Mouse (Mus musculus): Measurements from ENCODE around the gene Arntl. TPM values are rescaled to one million over a fixed set of nuclear protein-coding genes. Genes with fewer than 3 reads are reported as not detected.
A peak's percentile ranks its signal among the peaks of the same experiment; 100 is the strongest.
"Not testable (repeated sequence)": the region's sequence is repeated elsewhere in the genome, so short reads cannot be mapped to it uniquely, and the experiment has no call there.

The Arntl gene
- polyA plus RNA-seq, 1 experiment: 7.3 TPM

- Histone ChIP-seq H3K4me1 (ENCODE audit: control insufficient read depth, insufficient read depth, low read length) (peaks cover 31% of the 10 kb centered on the region), H3K4me3 (ENCODE audit: insufficient read depth, low read depth, low read length) (no peak overlapping the region), H3K27me3 (replicated peaks; ENCODE audit: control insufficient read depth, insufficient read depth, low read length) (no peaks in the 10 kb centered on the region), H3K36me3 (ENCODE audit: control insufficient read depth, insufficient read depth, low read length) (no peaks in the 10 kb centered on the region), H3K27ac (ENCODE audit: insufficient read depth, low read depth, low read length) (no peak overlapping the region; the same call in 1 of the 2 replicates)
- peak; percentile 84 for DNase-seq
- 32% methylated on average over 3 of the region's 3 CpGs for WGBS
- TF ChIP-seq POLR2A (IDR thresholded peaks at IDR 0.05; ENCODE audit: low read depth, low read length): no peak
- TF ChIP-seq CTCF (conservative IDR thresholded peaks at IDR 0.05; ENCODE audit: insufficient read depth, insufficient read length, low read depth, low read length): no peak
Measured at GRCm38 (mm10) chr7:113251001-113251400, 43.7 kb downstream of the Arntl start.

GRCm38 (mm10) chr7:113251554-113251953, 44.3 kb downstream of the Arntl start:
- no peak overlapping the region for H3K27ac ChIP-seq (ENCODE audit: insufficient read depth, low read depth, low read length)
- TF ChIP-seq POLR2A (IDR thresholded peaks at IDR 0.05; ENCODE audit: low read depth, low read length): no peak
- TF ChIP-seq CTCF (conservative IDR thresholded peaks at IDR 0.05; ENCODE audit: insufficient read depth, insufficient read length, low read depth, low read length): no peak
- peaks cover 31% of the 10 kb centered on the region for H3K4me1 ChIP-seq (ENCODE audit: control insufficient read depth, insufficient read depth, low read length)
- DNase-seq: no peak
- H3K4me3 ChIP-seq (ENCODE audit: insufficient read depth, low read depth, low read length): no peak overlapping the region
- no peaks in the 10 kb centered on the region for H3K36me3 ChIP-seq (ENCODE audit: control insufficient read depth, insufficient read depth, low read length)
- 59% methylated on average over 6 of the region's 6 CpGs for WGBS
- H3K27me3 ChIP-seq (replicated peaks; ENCODE audit: control insufficient read depth, insufficient read depth, low read length): no peaks in the 10 kb centered on the region

- Histone ChIP-seq H3K36me3 (ENCODE audit: control insufficient read depth, insufficient read depth, low read length) (no peaks in the 10 kb centered on the region), H3K27ac (ENCODE audit: insufficient read depth, low read depth, low read length) (no peak overlapping the region), H3K27me3 (replicated peaks; ENCODE audit: control insufficient read depth, insufficient read depth, low read length) (no peaks in the 10 kb centered on the region), H3K4me1 (ENCODE audit: control insufficient read depth, insufficient read depth, low read length) (peaks cover 30% of the 10 kb centered on the region), H3K4me3 (ENCODE audit: insufficient read depth, low read depth, low read length) (no peak overlapping the region)
- TF ChIP-seq POLR2A (IDR thresholded peaks at IDR 0.05; ENCODE audit: low read depth, low read length) (no peak), CTCF (conservative IDR thresholded peaks at IDR 0.05; ENCODE audit: insufficient read depth, insufficient read length, low read depth, low read length) (no peak)
- 51% methylated on average over 7 of the region's 7 CpGs for WGBS
- peak; percentile 84 for DNase-seq
Measured at GRCm38 (mm10) chr7:113253777-113254405, 46.6 kb downstream of the Arntl start.

DNA sequence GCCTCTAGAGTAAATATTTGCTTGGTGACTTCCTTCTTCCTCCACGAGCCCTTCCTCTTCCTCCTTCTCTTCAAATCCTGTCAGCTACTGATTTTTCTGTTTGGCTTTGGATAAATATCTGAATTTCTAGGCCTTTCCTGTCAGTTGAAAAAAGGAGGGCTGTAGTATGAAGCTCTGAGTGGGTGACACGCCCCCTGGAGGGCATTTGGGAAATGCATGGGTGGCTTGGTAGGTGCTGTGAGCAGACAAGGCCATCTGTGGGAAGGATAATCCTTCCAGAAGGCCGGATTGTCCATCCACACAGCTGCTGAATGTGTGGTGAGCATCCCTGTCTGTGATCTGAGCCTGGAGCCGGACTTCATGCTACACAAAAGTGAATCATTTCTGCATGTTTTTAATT, 48.8 kb downstream of the Arntl start:
- H3K4me1 ChIP-seq (ENCODE audit: control insufficient read depth, insufficient read depth, low read length): peaks cover 21% of the 10 kb centered on the region
- TF ChIP-seq CTCF (conservative IDR thresholded peaks at IDR 0.05; ENCODE audit: insufficient read depth, insufficient read length, low read depth, low read length) (peak; percentile 63), POLR2A (IDR thresholded peaks at IDR 0.05; ENCODE audit: low read depth, low read length) (no peak)
- no peak overlapping the region for H3K4me3 ChIP-seq (ENCODE audit: insufficient read depth, low read depth, low read length)
- H3K27ac ChIP-seq (ENCODE audit: insufficient read depth, low read depth, low read length): no peak overlapping the region
- 60% methylated on average over 4 of the region's 4 CpGs for WGBS
- DNase-seq: peak; percentile 43
- no peaks in the 10 kb centered on the region for H3K36me3 ChIP-seq (ENCODE audit: control insufficient read depth, insufficient read depth, low read length)
- H3K27me3 ChIP-seq (replicated peaks; ENCODE audit: control insufficient read depth, insufficient read depth, low read length): no peaks in the 10 kb centered on the region

GRCm38 (mm10) chr7:113258430-113258829, 51.2 kb downstream of the Arntl start:
- H3K4me3 ChIP-seq (ENCODE audit: insufficient read depth, low read depth, low read length): no peak overlapping the region
- H3K27me3 ChIP-seq (replicated peaks; ENCODE audit: control insufficient read depth, insufficient read depth, low read length): no peaks in the 10 kb centered on the region
- WGBS: 70% methylated on average over 4 of the region's 4 CpGs
- peaks cover 23% of the 10 kb centered on the region for H3K4me1 ChIP-seq (ENCODE audit: control insufficient read depth, insufficient read depth, low read length)
- H3K27ac ChIP-seq (ENCODE audit: insufficient read depth, low read depth, low read length): no peak overlapping the region
- TF ChIP-seq CTCF (conservative IDR thresholded peaks at IDR 0.05; ENCODE audit: insufficient read depth, insufficient read length, low read depth, low read length) (peak; percentile 57), POLR2A (IDR thresholded peaks at IDR 0.05; ENCODE audit: low read depth, low read length) (no peak)
- DNase-seq: peak; percentile 39
- no peaks in the 10 kb centered on the region for H3K36me3 ChIP-seq (ENCODE audit: control insufficient read depth, insufficient read depth, low read length)

DNA sequence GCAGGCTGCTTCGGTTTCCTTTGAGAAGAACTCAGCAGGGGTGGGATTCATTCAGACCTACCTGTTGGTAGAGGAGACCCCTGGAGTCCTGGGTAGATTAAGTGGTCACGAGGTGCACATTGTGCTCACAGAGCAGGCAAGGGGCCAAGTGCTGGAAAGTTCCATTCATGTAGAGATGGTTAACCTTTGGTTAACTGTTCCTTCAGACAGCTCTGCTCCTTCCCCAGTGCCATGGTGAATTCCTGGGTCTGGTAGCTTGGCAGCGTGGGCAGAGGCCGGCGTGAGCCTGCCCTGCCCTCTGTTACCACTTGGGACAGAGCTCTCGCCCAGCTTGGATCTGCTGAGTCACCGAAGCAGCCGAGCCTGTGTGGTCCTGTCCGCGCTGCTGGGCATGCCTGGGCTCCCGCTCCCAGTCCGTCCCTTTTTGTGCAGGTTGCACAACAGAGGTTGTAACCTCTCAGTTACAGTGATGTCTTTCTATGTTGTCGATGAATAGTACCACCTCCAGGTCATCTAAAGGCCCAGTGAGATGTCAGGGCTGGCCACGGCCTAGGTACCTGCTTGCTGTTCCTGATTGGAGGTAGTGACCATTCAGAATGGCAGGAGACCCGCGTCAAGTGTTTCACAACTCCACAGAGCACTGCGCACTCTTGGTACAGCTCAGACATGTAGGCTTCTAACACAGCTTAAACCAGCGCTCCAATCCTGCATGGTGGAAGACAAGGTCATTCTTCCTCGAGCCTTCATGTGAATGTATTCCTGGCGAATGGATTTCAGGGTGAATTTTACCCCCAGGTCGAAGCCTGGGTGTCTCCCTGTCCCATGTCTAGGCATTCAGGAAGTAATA, 53.3 kb downstream of the Arntl start:
- DNase-seq: peak; percentile 92
- Histone ChIP-seq H3K27me3 (replicated peaks; ENCODE audit: control insufficient read depth, insufficient read depth, low read length) (no peaks in the 10 kb centered on the region), H3K27ac (ENCODE audit: insufficient read depth, low read depth, low read length) (peak overlapping the region; percentile 74), H3K4me1 (ENCODE audit: control insufficient read depth, insufficient read depth, low read length) (peaks cover 11% of the 10 kb centered on the region; the same call in 1 of the 2 replicates), H3K36me3 (ENCODE audit: control insufficient read depth, insufficient read depth, low read length) (no peaks in the 10 kb centered on the region), H3K4me3 (ENCODE audit: insufficient read depth, low read depth, low read length) (no peak overlapping the region)
- 51% methylated on average over 21 of the region's 21 CpGs for WGBS
- no peak; the same call in 1 of the 2 replicates for TF ChIP-seq CTCF (conservative IDR thresholded peaks at IDR 0.05; ENCODE audit: insufficient read depth, insufficient read length, low read depth, low read length)
- no peak for TF ChIP-seq POLR2A (IDR thresholded peaks at IDR 0.05; ENCODE audit: low read depth, low read length)

- TF ChIP-seq POLR2A (IDR thresholded peaks at IDR 0.05; ENCODE audit: low read depth, low read length): no peak
- TF ChIP-seq CTCF (conservative IDR thresholded peaks at IDR 0.05; ENCODE audit: insufficient read depth, insufficient read length, low read depth, low read length): no peak
- H3K27me3 ChIP-seq (replicated peaks; ENCODE audit: control insufficient read depth, insufficient read depth, low read length): no peaks in the 10 kb centered on the region
- no peak overlapping the region for H3K4me3 ChIP-seq (ENCODE audit: insufficient read depth, low read depth, low read length)
- whole genome bisulfite sequencing: 85% methylated on average over 3 of the region's 3 CpGs
- no peaks in the 10 kb centered on the region for H3K36me3 ChIP-seq (ENCODE audit: control insufficient read depth, insufficient read depth, low read length)
- peaks cover 11% of the 10 kb centered on the region; the same call in 1 of the 2 replicates for H3K4me1 ChIP-seq (ENCODE audit: control insufficient read depth, insufficient read depth, low read length)
- no peak overlapping the region for H3K27ac ChIP-seq (ENCODE audit: insufficient read depth, low read depth, low read length)
- no peak for DNase-seq
Measured at GRCm38 (mm10) chr7:113261690-113262089, 54.4 kb downstream of the Arntl start.

GRCm38 (mm10) chr7:113262510-113263467, 55.5 kb downstream of the Arntl start:
- not testable (repeated sequence) for H3K4me3 ChIP-seq (ENCODE audit: insufficient read depth, low read depth, low read length)
- 73% methylated on average over 14 of the region's 14 CpGs for WGBS

More at GRCm38 (mm10) chr7:113262510-113263467, 55.5 kb downstream of the Arntl start:
- H3K27ac ChIP-seq (ENCODE audit: insufficient read depth, low read depth, low read length); H3K27me3 ChIP-seq (replicated peaks; ENCODE audit: control insufficient read depth, insufficient read depth, low read length); DNase-seq; H3K36me3 ChIP-seq (ENCODE audit: control insufficient read depth, insufficient read depth, low read length): not testable (repeated sequence)
- H3K4me1 ChIP-seq (ENCODE audit: control insufficient read depth, insufficient read depth, low read length): peaks cover 11% of the 10 kb centered on the region; the same call in 1 of the 2 replicates
